Mouse (Mus musculus): ENCODE results near the gene Slc9a3r2.
A peak's percentile ranks its signal among the peaks of the same experiment; 100 is the strongest.
"Not testable (repeated sequence)": the region's sequence is repeated elsewhere in the genome, so short reads cannot be mapped to it uniquely, and the experiment has no call there.

Gene Slc9a3r2

GRCm38 (mm10) chr17:24667011-24667410 lies 16.9 kb upstream of the Slc9a3r2 start:
- DNase-seq, result not testable (repeated sequence)

GRCm38 (mm10) chr17:24658017-24658758 lies 8.1 kb upstream of the Slc9a3r2 start, which contains the start of gene Npw:
Gene Npw (minus strand): TSS chr17:24658457.
- no peak for DNase-seq

DNA sequence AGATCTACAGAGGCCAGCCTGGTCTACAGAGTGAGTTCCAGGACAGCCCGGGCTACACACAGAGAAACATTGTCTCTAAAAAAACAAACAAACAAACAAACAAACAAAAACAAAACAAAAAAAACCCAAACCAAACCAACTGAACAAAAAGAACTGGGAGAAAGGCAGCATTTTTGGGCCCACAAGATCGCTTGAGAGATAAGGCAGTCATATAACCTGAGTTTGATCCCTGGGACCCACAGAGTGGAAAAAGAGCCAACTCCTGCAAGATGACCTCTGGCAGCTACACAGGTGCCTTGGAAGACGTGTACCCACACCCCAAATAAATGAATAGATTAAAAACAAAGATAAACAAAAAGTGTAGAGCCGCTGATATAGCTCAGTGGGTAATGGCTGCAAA lies 4.8 kb upstream of the Slc9a3r2 start:
- no peak for DNase-seq

- peak; percentile 62 for DNase-seq
These were observed 4.0 kb upstream of the Slc9a3r2 start for GRCm38 (mm10) chr17:24653967-24654710.

DNA sequence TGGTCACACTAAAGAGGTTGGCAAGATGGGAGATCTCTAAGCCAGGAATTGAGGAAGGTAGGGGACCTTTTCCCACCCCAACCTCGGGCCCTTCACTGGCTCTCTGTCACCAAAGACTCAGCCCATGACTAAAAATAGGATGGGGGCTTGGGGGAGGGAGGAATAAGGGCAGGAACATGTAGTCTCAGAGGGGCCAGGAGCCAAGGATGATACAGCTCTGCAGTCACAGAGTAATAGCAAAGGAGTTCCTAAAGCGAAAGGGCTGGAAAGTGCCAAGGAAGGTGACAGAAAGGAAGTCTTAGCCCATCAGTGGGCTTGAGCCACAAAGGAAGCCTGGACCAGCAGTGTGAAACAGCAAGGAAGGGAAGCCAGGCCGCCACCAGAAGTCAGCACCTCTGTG lies 1.7 kb upstream of the Slc9a3r2 start:
- DNase-seq, result no peak

DNA sequence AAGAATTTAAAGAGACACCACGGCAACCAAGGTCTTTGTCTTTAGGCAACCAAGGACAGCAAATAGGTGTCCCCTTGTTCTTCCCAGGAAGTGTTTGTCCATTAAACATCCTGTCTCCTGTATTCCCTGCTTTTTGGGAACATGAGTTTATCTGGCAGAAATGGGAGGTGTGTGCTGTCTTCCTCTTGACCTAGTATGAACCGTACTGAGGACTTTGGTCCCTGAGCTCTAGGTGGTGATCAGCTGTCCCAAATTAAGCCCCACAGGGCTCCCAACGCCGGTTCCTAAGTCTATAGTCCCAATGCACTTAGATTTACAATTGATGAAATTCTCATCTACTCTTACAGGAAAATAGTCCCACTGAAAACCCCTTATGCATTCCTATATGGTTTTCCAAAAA lies 639 bp upstream of the Slc9a3r2 start:
- DNase-seq, result no peak

GRCm38 (mm10) chr17:24649581-24650069 lies 502 bp downstream of the Slc9a3r2 start:
- DNase-seq, result peak; percentile 33

DNA sequence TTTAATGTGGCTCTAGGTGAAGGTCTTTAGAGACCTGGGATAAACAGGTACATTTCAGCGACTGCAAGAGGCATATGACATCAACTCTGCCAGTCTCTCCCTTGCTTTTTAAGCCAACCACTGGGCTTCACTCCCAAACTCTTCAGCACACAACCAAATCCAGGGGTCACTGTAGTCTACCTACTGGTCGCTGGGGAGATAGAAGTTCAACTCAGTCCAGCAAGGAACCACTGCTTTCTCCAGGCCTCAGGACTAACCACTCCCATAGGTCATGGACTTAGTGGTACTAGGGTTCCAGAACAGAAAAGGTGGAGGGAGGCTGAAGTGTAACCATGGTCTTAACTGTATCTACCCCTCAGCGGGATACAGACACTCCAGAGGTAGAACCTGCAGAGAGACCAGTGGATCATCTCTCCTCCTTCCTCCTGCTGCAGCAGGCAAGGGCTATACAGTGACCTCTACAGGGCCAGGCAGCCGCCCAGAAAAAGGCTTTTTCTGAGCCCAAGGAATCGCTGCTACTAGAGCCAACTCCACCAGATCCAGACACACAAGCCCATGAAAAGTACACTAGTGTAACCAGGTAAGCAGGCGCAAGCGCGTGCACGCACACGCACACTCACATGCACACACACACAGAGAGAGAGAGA lies 1.3 kb downstream of the Slc9a3r2 start:
- no peak for DNase-seq

- no peak for DNase-seq
These were observed 2.6 kb downstream of the Slc9a3r2 start for GRCm38 (mm10) chr17:24647493-24647892.

DNA sequence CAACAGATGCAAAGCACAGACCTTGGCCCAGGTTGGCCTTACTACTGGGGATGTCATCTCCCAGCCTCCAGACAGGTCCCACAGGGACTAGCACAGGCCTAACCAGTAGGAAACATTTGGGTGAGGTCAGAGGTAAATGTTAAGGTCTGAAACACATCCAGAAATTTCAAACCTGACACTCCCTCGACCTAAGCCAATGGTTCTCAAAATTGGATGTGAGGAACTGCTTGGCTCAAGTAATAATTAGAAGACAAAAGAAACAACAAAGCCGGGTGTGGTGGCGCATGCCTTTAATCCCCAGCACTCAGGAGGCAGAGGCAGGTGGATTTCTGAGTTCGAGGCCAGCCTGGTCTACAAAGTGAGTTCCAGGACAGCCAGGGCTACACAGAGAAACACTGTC lies 3.7 kb downstream of the Slc9a3r2 start:
- no peak for DNase-seq

DNA sequence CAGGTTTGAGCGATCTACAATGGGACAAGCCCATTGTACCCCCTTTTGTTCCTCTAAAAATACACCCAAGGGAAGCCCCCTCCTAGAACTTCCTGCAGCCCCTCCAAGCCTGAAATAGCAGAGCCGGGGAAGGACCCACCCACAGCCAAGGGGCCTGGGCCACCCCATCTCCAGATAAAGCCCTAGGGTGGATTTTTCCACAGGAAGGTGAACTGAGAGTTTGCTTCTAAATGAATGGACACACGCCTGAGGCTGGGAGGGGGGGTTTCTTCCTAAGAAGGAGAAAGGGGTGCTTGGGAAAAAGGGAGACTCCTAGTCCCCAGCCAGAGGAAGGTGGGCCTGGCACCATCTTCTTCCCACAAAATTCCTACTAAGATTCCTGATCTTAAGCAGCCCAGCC lies 4.2 kb downstream of the Slc9a3r2 start:
- DNase-seq, result no peak

DNA sequence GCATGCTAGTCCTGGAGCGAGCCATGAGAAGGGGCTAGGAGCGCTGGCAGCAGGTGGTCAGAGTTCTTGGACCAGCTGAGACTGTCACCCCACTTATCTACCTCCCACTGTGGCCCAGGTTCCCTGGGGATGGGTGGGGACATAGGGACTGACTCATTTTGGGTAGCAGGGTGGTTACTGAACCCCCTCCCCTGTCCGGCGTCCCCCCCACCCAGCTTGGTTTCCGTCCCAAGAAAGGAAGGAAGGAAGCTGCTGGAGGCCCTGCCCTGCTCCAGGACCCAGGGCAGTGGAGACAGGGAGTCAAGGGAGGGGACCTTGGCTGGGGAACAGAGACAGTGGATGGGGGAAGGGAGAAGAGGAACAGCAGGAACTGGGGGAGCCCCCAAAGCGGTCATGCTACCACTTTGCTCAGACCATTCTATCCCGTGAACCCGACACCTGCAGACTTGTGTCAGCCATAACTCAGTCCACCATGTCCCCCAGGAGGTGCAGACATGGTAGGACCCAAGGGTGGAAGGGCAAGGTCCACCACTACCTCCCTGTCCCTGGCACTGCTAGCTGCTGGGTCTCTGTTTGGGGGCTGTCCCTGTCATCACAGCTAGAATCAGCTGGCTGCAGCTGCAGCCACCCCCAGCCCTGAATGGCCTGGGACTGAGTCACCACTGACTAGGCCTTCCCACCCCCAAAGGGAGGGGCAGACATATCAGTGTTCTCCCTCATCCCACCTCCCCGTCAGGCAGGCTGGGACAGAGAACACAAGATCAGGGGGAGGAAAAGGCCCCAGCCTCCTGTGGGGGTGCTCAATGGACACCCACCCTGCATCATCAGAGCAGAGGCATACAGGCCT lies 5.0 kb downstream of the Slc9a3r2 start:
- DNase-seq, result no peak

GRCm38 (mm10) chr17:24644030-24644715 lies 6.0 kb downstream of the Slc9a3r2 start:
- DNase-seq, result no peak

DNA sequence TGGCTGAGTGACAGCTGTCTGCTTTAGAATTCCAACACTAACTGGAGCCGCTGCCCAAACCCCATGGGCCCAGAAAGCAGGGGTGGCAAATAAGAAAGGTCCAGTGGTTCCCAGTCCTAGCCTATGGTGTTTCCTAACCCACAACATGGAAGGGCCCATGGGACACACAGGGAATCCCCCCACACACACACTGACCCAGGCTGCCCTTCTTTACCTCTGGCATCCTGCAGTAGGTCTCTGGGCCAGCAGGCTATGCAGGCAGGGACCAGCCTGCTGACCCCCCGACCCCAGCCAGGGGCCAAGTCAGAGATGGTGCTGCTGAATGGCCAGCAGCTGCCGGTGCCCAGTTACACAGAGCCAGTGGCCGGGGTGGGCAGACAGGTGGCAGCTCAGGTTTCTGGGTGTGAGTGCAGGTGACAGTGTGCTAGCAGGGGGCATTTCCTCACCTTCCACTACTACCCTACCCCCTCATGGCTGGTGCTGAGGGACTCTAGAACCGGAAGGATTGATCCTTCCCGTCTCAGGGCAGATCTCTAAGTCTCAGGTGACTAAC lies 7.3 kb downstream of the Slc9a3r2 start:
- no peak for DNase-seq

DNA sequence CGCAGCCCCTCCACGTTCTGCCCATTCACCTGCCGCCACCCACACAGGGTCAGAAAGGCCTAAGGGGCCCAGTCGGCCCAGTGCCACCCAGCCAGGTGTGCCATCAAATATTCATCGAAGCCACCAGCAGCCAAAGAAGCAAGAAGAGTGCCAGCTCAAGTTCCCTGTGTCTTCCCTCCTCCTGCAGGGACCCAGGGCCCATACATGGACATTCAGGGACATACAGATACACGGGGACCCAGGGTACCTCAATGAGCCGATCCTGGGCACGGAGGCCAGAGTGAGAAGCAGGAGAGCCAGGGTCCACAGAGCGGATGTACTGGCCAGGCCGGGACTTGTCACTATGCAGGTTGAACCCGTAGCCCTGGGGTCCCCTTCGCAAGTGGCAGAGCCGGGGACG lies 8.2 kb downstream of the Slc9a3r2 start:
- no peak for DNase-seq

DNA sequence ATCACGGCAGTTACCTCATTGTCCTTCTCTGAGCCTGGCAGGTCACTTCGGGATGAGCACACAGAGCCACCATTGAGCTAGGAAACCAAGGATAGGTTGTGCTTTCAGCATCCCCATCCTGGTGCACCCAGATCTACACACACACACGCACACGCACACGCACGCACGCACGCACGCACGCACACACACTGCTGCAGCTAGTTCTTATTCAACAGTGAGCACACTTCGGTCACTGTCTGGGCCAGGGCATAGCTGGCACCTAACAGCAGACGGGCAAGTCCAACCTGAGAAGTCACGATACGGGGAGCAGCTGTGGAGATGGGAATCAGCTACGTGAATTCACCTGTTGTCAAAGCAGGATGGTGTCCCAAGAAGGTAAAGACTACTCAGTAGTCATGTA lies 9.5 kb downstream of the Slc9a3r2 start:
- DNase-seq, result no peak

DNA sequence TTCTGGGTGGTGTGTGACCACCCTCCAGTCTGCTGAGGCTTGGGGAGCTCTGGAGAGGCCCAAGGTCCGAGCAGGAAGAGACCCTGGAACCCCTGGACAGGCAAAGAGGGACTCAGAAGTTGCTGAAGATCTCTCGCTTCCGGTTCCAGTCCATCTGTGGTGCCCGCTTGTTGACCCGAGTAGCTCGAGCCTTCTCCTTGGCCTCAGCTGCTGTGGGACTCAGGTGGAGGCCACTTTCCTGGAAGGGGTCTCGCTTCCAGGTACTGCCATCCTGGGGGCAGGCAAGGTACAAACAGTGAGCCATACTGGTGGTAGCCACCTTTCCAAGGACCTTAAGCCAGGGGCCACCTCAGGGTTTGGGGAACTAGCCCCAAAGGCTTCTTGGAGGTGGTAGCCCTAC lies 10.0 kb downstream of the Slc9a3r2 start:
- DNase-seq, result no peak

GRCm38 (mm10) chr17:24639571-24639988 lies 10.5 kb downstream of the Slc9a3r2 start:
- DNase-seq, result no peak

GRCm38 (mm10) chr17:24638840-24639239 lies 11.3 kb downstream of the Slc9a3r2 start:
- DNase-seq, result no peak

- no peak for DNase-seq
These were observed 11.9 kb downstream of the Slc9a3r2 start for GRCm38 (mm10) chr17:24638214-24638613.

GRCm38 (mm10) chr17:24636781-24637481 lies 13.2 kb downstream of the Slc9a3r2 start:
- DNase-seq, result no peak

All from right cerebral cortex, postnatal 14 days (tissue).